Mouse (Mus musculus): ENCODE results near the gene Mea1.
A peak's percentile ranks its signal among the peaks of the same experiment; 100 is the strongest.

Gene Mea1

DNA sequence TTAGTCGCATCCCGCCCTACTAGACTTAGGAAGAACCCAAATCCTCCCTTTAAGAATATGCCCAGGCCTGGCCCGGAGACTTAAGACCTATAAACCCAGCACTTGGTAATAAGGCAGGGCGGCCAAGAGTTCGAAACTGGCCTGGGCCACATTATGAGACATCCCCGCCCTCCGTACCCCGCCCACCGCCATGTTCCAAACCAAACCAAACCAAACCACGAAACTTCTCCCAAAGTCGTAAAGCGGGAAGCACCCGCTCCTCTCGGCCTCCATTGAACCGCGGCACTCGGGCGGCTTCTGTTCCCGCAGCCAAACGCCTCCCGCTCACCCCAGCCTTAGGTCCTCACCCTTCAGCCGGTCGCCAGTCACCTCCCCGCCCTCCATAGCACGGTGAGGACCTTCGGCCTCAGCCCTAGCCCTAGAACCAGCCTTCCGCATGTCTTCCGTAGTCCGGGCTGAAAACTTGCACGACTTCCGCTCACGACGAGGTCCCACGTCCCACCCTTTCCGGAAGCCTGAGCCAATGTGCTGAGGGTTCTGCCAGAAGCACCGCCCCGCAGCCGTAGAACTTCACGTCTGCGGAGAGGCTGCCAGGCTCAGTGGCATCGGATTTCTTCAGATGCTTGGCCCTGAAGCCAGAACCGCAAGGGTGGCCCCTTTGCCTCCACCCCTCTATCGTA lies 4.6 kb upstream of the Mea1 start, which contains the start of gene Rrp36:
Gene Rrp36 (minus strand): TSS at position 503 of the 680 bp plus-strand sequence.
- DNase-seq = peak; percentile 99

GRCm38 (mm10) chr17:46674530-46675283 lies 3.9 kb upstream of the Mea1 start:
- DNase-seq = peak; percentile 96

DNA sequence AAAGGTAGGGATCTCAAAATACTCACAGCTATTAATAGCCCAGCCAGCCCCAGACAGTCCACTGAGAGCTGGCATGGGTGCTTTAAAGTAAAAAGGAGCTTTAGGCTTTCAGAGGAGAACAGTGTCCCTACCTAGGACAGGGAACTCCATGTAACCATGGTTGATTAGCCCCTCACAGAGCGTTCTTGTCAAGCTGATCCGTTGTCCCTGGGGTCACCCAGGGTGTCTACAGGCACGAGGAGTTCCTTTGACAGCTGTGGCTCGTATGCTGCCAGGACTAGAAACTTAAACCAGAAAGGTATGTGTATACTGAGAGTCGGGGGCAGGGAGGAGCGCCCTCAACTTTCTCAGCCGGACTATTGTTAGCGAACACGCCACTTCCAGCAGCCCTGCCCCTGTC lies 318 bp downstream of the Mea1 start:
- DNase-seq = peak; percentile 96

DNA sequence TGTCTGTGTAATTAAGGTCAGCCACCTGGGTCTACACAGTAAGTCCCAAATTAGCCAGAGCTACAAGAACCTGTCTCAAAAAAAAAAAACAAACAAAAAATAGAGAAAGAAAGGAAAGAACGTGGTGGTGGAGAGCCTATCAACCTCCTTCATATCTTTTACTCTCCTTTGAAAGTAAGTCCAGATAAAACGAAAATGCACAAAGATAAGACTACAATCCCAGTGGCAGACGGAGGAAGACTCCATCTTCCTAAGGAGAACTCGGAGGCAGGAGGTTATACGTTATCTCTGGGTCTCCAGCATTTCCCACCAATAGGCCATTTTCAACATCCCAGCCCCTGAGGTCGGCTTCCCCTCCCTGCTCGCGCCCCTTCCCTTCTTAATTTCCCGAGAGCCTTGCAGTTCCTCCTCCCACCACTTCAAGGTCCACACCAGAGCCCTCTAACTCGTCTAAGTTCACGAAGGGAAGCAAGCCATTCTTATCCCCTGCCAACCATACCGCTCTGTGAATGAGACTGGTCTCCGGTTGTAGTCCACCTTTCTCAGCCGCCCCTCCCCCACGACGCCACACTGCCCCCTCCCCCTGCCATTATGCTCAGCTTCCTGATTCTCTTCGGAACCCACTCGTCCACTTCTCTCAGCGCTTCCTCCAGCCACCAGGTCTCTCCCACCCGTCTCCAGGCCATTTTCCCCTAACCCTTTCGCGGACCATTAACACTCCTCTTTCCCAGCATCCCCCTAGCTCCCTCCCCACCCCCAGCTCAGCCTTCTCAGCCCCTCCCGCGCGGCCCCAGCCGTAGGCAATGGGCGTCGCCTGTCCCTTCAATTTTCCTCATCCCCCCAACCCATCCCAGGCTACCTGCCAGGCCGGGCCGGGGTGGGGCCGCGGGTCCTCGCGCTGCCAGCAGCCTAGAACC lies 1.5 kb downstream of the Mea1 start:
- no peak for DNase-seq

- peak; percentile 100 for DNase-seq
These were observed 2.3 kb downstream of the Mea1 start, which contains the start of gene Klhdc3 for GRCm38 (mm10) chr17:46680760-46681373. Gene Klhdc3 (minus strand): TSS chr17:46680914.

- peak; percentile 96 for DNase-seq
These were observed 3.0 kb downstream of the Mea1 start for GRCm38 (mm10) chr17:46681466-46682118.

GRCm38 (mm10) chr17:46682654-46683389 lies 4.2 kb downstream of the Mea1 start:
- peak; percentile 92 for DNase-seq

GRCm38 (mm10) chr17:46685913-46686312 lies 7.3 kb downstream of the Mea1 start:
- DNase-seq = no peak

- DNase-seq = no peak
These were observed 12.1 kb downstream of the Mea1 start for GRCm38 (mm10) chr17:46690665-46691064.

- no peak for DNase-seq
These were observed 12.8 kb downstream of the Mea1 start for GRCm38 (mm10) chr17:46691390-46691789.

DNA sequence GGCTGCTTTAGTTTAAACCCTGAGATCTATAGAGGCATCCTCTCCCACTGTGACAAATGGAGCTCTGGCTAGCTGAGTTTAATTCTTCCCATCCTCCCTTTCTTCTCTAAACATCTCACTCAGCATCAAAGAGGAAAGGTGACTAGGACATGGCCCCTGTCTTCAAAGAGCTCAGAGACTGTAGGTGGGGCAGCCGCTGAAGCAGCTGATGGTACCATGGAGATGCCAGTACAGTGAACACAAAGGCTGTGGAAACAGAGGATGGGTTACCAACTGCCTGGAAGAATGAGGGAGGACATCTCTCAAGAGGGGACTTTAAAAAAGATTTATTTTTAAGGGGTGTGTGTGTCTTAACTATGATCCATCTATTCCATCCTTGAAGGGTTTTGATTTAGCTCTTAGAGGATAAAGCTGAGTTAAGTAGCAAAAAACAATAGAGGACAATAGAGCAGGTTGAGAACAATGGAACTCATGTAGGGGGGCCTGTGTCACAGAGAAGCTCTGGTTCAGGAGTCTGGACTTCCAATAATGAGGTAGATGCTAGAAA lies 16.0 kb downstream of the Mea1 start:
- no peak for DNase-seq

GRCm38 (mm10) chr17:46698515-46698914 lies 19.9 kb downstream of the Mea1 start:
- no peak for DNase-seq

- DNase-seq = no peak
These were observed 20.7 kb downstream of the Mea1 start for GRCm38 (mm10) chr17:46699245-46699644.

GRCm38 (mm10) chr17:46699912-46700311 lies 21.3 kb downstream of the Mea1 start:
- DNase-seq = no peak

DNA sequence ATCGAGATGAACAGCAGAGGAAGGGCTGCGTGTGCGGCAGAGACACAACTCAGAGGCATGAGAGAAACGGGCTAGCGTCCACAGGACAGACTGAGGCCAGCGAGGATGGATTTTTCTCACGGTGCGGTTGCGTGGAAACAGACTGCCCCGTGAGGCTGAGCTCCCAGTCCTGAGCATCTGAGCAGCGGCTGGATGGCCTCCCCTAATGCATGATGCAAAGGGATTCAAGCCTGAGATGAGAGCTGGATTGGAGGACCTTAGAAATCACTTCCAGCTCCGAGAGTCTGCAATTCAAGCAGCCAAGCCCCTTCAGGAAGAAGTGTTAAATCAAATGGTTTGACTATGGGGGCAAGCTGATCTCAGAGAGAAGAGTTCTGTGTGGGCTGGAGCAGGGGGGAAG lies 22.9 kb downstream of the Mea1 start:
- no peak for DNase-seq

DNA sequence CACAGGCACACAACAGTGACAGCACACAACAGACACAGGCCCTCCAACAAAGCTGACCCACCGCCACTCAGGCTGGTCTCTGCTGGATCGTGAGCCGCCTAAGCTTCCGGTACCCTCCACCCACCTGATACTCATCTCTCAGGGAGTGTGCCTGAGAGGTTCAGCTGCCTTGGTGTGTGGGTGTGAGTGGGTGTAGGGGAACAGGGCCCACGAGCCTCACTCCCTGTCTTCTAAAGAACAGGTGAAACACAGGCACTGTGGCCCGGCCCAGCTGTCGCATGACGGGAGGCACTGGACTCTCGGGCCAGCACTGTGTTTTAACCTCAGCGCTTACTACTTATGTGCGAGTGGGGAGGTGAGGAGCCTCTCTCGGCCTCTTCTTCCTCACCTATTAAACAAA lies 23.5 kb downstream of the Mea1 start:
- peak; percentile 89 for DNase-seq

GRCm38 (mm10) chr17:46702506-46702905 lies 23.9 kb downstream of the Mea1 start:
- no peak for DNase-seq

DNA sequence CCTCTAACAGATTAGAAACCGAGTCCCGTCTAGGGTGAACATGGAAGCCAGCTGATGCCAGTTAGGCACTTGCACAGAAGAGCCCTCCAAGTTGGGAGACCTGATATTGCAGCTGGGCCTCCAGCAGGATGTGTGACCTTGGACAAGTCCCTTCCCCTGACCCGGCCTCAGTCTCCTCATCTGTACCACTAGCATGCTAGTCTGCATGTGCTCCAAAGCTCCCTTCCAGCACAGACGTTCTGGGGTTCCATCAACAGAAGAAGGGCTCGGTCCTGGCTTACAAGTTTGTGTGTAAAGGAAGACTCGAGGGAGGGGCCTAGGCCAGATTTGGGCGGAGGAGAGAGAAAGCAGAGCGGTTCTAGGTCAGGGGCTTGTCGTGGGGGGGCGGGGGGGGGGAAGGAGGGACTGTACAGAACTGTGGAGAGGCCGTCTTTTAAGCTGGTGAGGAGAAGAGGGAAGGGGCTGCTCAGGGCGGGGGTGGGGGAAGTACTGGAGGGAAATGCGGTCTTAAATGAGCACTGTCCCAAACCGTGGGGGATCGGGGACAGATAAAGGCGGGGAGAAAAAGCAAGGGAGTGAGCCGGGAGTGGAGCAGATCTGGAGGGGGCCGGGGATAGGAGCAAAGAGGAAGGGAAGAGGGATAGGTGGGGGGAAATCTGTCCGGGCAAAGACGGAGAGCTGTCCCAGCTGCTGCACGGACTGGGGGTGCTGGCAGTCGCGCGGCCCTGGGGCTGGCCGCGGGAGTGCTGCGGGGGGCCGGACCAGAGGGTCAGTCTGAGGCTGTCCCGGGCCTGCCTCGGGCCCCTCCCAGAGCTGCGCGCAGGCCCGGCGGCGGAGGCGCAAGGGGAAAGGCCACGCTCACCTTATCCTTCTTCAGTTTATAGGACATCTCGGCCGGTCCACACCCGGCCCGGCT lies 25.6 kb downstream of the Mea1 start:
- peak; percentile 93 for DNase-seq

GRCm38 (mm10) chr17:46704887-46705835 lies 26.6 kb downstream of the Mea1 start, which contains the start of gene Ppp2r5d:
Gene Ppp2r5d (minus strand): TSS chr17:46705111.
- DNase-seq = peak; percentile 100
